Mouse (Mus musculus) left cerebral cortex, postnatal 36 days (tissue): ENCODE data around the gene Duox1. TPM values are rescaled to one million over a fixed set of nuclear protein-coding genes. Genes with fewer than 3 reads are reported as not detected.
A peak's percentile ranks its signal among the peaks of the same experiment; 100 is the strongest.
"Not testable (repeated sequence)": the region's sequence is repeated elsewhere in the genome, so short reads cannot be mapped to it uniquely, and the experiment has no call there.

ENCODE experiments used
- DNase-seq, 2 experiments: peaks; one replicate each; pipeline ENCODE4 v3.0.0; 2021 to 2022; ENCODE audit warnings: low spot score in 2 of 2, mixed read lengths in 1 of 2
- intact Hi-C: fragments of 180-260 bp; cut with DNase I; formaldehyde crosslinking; loops from one replicate; pipeline ENCODE4 v1.15.1; 2025
- total RNA-seq, 2 experiments: library from RNA; stranded (reverse); gene quantifications; 2 replicates each; pipeline ENCODE4 v1.2.3; 2021

The Duox1 gene
- total RNA-seq, 2 experiments from 2014 or later = 0.05 TPM; not detected in 1

DNA sequence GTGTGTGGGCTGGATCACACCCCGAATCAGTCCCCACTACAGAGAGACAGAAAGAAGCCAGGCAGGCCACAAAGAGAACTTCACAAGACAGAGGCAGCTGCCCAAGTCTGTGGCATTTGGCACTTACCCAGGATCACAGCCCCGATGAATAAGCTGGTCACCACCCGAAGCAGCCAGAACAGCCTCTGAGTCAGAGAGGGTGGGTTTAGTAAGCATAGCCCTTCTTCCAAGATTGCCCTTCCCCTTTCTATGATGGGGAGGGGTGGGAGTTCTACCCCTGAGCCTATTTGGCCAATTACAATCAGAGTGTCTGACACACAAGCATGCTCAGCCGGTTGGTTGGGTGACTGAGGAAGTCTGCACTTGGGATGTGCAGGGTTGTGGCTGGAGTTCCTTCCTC lies 9.3 kb upstream of the Duox1 start:
- no peak for DNase-seq
- intact Hi-C loops = loop anchor here (5.0 kb wide), 1 partner anchor 71 kb away; no protein-coding TSS in a partner anchor

- DNase-seq = no peak
- intact Hi-C loops = loop anchor here (5.0 kb wide), 2 partner anchors 68 to 248 kb away; no protein-coding TSS in a partner anchor
Observed at GRCm38 (mm10) chr2:122309647-122310046, 5.8 kb upstream of the Duox1 start.

- DNase-seq = no peak
- intact Hi-C loops = loop anchor here (5.0 kb wide), 1 partner anchor 246 kb away; no protein-coding TSS in a partner anchor
Observed at GRCm38 (mm10) chr2:122311561-122311960, 3.9 kb upstream of the Duox1 start.

- intact Hi-C loops = loop anchor here (5.0 kb wide), 1 partner anchor 244 kb away; no protein-coding TSS in a partner anchor
- DNase-seq = no peak
Observed at GRCm38 (mm10) chr2:122312722-122313417, 2.6 kb upstream of the Duox1 start.

DNA sequence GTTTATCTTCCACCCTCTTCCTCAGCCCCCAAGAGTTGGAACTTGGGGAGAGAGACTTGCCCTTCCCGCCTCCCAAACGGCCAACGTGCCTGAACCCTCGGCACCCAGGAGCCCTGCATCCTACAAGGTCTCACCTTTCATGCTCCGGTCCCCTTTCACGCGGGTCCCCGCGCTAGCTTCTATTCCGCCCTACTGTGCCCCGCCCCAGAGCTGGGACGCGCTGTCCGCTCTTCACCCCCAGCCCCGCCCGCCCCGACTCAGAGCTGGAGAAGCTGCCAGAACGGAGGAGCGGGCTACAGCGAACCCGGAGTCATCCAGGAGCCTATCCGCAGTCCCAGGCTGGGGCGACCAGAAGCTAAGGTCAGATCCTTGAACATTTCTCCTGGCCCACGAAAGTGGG lies 1.9 kb upstream of the Duox1 start, which contains the start of gene Duoxa1:
Gene Duoxa1, minus strand, starts transcription at position 195 of the 400 bp plus-strand sequence.
- intact Hi-C loops = loop anchor here (5.0 kb wide), 1 partner anchor 244 kb away; no protein-coding TSS in a partner anchor

GRCm38 (mm10) chr2:122317384-122317783 lies 1.9 kb downstream of the Duox1 start:
- no peak for DNase-seq
- intact Hi-C loops = no loop called here

More for the DNA sequence above, 1.9 kb upstream of the Duox1 start, which contains the start of gene Duoxa1:
- DNase-seq = no peak

GRCm38 (mm10) chr2:122323960-122324359 lies 8.5 kb downstream of the Duox1 start:
- DNase-seq = no peak
- intact Hi-C loops = no loop called here

GRCm38 (mm10) chr2:122324586-122324985 lies 9.1 kb downstream of the Duox1 start:
- intact Hi-C loops = no loop called here
- DNase-seq = no peak

- intact Hi-C loops = no loop called here
- no peak for DNase-seq
Observed at GRCm38 (mm10) chr2:122325361-122325760, 9.9 kb downstream of the Duox1 start.

DNA sequence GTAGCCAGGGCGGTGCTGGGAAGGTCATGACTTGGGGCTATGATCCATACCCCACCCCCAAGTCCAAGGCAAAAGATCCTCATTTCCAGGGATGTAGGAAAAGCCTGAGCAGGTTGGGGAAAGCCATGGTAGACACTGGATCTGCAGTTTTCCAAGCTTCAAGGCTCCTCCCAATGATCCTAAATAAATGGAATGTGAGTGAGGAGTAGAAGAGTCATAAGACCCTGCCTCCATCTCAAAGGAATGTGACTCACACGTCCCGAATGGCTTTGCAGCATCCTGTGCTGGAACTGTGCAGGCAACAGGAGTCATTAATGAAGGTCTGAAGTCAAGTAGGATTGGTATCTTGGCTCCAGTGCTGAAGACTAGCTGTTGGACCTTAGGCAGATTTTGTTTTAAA lies 12.5 kb downstream of the Duox1 start:
- no peak for DNase-seq
- intact Hi-C loops = no loop called here

DNA sequence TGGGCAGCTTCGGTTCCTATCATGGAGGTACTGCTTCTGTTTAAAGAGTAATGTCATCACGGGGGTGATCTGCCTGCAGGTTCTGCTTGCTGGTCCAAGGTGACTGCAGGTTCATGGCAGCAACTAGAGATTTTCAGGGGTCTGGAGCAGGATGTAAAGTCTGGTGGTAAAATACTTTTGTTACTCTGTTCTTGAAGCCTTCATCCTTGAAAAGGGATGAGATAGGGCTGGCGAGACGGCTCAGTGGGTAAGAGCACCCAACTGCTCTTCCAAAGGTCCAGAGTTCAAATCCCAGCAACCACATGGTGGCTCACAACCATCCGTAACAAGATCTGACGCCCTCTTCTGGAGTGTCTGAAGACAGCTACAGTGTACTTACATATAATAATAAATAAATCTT lies 14.8 kb downstream of the Duox1 start:
- intact Hi-C loops, DNase-seq: not testable (repeated sequence)

GRCm38 (mm10) chr2:122332222-122332621 lies 16.8 kb downstream of the Duox1 start:
- no peak for DNase-seq
- intact Hi-C loops = no loop called here

GRCm38 (mm10) chr2:122334170-122334569 lies 18.7 kb downstream of the Duox1 start:
- intact Hi-C loops = no loop called here
- no peak for DNase-seq

DNA sequence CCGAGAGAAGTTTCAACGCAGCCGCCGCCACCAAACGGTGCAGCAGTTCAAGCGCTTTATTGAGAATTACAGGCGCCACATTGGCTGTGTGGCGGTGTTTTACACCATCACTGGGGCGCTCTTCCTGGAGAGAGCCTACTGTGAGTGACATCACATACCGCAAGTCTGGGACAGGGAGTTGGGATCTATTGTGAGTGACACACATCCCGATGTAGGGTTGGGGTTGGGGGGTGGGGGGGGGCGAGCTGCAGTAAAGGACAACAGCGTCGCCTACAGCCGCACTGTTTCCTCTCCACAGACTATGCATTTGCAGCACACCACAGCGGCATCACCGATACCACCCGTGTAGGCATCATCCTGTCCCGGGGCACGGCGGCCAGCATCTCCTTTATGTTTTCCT lies 21.8 kb downstream of the Duox1 start:
- intact Hi-C loops = no loop called here

GRCm38 (mm10) chr2:122345106-122345893 lies 29.8 kb downstream of the Duox1 start:
- DNase-seq = no peak
- intact Hi-C loops = no loop called here

More for the DNA sequence above, 21.8 kb downstream of the Duox1 start:
- DNase-seq = no peak

GRCm38 (mm10) chr2:122346164-122346563 lies 30.7 kb downstream of the Duox1 start:
- intact Hi-C loops, DNase-seq: not testable (repeated sequence)

DNA sequence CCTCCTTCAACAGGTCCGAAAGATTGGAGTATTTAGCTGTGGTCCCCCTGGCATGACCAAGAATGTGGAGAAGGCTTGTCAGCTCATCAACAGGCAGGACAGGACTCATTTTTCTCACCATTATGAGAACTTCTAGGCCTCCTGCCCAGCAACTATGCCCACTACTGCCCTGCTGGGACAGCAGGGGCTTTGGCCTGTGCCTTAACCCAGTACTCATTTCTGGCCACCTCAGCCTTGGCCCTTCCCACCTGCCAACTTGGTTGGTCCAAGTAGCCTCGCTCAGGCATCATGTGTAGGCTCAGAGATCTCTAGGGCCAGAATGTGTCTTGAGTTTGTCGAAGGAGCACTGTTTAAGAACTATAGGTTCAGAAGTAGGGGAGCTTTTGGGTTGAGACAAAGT lies 31.8 kb downstream of the Duox1 start:
- no peak for DNase-seq
- intact Hi-C loops = no loop called here

- DNase-seq = peak; percentile 88 to 92
- intact Hi-C loops = loop anchor here (1.0 to 2.0 kb wide), 2 partner anchors 20 to 30 kb away; partner anchors contain the start of gene Shf
Observed at GRCm38 (mm10) chr2:122348531-122349131, 33.2 kb downstream of the Duox1 start.

DNA sequence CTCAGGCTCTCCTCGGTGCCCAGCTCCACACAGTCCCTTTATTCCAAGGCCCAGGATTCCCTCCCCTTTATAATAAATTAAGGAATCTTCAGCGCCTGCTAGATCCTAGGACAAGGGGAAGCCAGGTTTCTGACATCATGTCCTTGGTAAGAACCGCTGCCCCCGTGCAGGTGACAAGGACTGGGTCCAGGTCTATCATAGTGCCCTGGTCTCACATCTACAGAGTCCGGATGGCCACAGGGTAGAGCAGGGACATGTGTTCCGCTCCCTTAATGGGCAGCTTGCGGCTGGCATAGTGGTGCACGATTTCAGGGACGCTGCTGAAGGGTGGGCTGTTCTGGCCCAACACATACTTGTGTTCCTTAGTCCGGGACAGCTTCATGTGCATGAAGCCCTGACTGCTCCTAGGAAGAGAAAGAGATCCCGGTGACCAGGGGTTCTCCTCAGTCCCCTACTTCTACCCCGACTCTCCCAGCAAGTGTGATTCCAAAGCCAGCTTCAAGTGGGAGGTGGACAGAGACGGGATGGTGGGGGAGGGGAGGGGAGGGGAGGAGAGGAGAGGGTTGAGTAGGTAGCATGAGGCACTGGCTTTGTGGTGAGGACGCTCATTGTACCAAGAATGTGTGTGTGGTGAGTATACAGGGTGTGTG lies 33.8 kb downstream of the Duox1 start:
- intact Hi-C loops = loop anchor here (2.0 kb wide), 1 partner anchor 20 kb away; the partner anchor contains the start of gene Shf

More for the DNA sequence above, 33.8 kb downstream of the Duox1 start:
- no peak for DNase-seq
